Mouse (Mus musculus) liver, adult 2 months (tissue): ENCODE results near the gene Nfix. TPM values are rescaled to one million over a fixed set of nuclear protein-coding genes. Genes with fewer than 3 reads are reported as not detected.

ENCODE experiments used
- DNase-seq: peaks from one replicate; pipeline ENCODE4 v3.0.0-alpha.2; 2011; ENCODE audit warnings: low read depth, low spot score; ENCODE audit errors: extremely low read depth
- H3K27ac ChIP-seq: fragments of 200-500 bp; replicated peaks from 2 replicates; pipeline ENCODE4 v1.5.1; 2012; ENCODE audit warnings: low read depth, mild to moderate bottlenecking, control low read depth, inconsistent platforms, low read length; ENCODE audit not compliant: insufficient read depth
- H3K27me3 ChIP-seq: fragments of 200-500 bp; 2 replicates; pipeline ENCODE4 v1.6.1; 2012; ENCODE audit warnings: mild to moderate bottlenecking, moderate library complexity, low read length, inconsistent platforms; ENCODE audit not compliant: control insufficient read depth, insufficient read depth
- H3K36me3 ChIP-seq: fragments of 200-500 bp; 2 replicates; pipeline ENCODE4 v1.6.1; 2012; ENCODE audit warnings: low read length, inconsistent platforms; ENCODE audit not compliant: control insufficient read depth, insufficient read depth
- H3K4me1 ChIP-seq: fragments of 200-500 bp; 2 replicates; pipeline ENCODE4 v1.6.1; 2011; ENCODE audit warnings: low read length; ENCODE audit not compliant: control insufficient read depth, insufficient read depth
- H3K4me3 ChIP-seq: fragments of 200-500 bp; 2 replicates; pipeline ENCODE4 v1.5.1; 2011; ENCODE audit warnings: low read depth, mild to moderate bottlenecking, control low read depth, low read length, moderate library complexity; ENCODE audit not compliant: insufficient read depth
- H3K79me2 ChIP-seq: fragments of 200-500 bp; 2 replicates; pipeline ENCODE4 v1.6.1; 2012; ENCODE audit warnings: inconsistent platforms, mild to moderate bottlenecking, low read length, moderate library complexity; ENCODE audit not compliant: control insufficient read depth, insufficient read depth
- H3K9ac ChIP-seq: fragments of 200-500 bp; 2 replicates; pipeline ENCODE4 v1.6.1; 2012; ENCODE audit warnings: low read depth, mild to moderate bottlenecking, control low read depth, inconsistent platforms, low read length
- CTCF ChIP-seq: fragments of 200-500 bp; IDR thresholded peaks from 2 replicates; pipeline ENCODE4 v1.5.1; 2011; ENCODE audit warnings: low read depth, low read length, control low read depth
- POLR2A ChIP-seq: fragments of 200-500 bp; IDR thresholded peaks from 2 replicates; pipeline ENCODE4 v1.6.1; 2011; ENCODE audit warnings: low read length, control low read depth; ENCODE audit not compliant: insufficient read depth; ENCODE audit errors: extremely low read depth
- WGBS: fragments of 180-500 bp; shearing (Covaris S2); methylation state at CpG from one replicate; pipeline ENCODE4 v1.1.7; 2018; 5-methylcytosine and 5-hydroxymethylcytosine counted together
- polyA plus RNA-seq: library from polyadenylated mRNA; depleted of rRNA; stranded (reverse); fragments of >200 nt; gene quantifications from 2 replicates; pipeline ENCODE4 v1.2.3, GENCODE M21; 2012
- total RNA-seq: library from RNA; depleted of rRNA; stranded (reverse); fragments of >200 nt; gene quantifications from 2 replicates; pipeline ENCODE4 v1.2.3, GENCODE M21; 2014

The Nfix gene
- total and polyA plus RNA-seq, 2 experiments: 20.7 to 32.9 TPM

DNA sequence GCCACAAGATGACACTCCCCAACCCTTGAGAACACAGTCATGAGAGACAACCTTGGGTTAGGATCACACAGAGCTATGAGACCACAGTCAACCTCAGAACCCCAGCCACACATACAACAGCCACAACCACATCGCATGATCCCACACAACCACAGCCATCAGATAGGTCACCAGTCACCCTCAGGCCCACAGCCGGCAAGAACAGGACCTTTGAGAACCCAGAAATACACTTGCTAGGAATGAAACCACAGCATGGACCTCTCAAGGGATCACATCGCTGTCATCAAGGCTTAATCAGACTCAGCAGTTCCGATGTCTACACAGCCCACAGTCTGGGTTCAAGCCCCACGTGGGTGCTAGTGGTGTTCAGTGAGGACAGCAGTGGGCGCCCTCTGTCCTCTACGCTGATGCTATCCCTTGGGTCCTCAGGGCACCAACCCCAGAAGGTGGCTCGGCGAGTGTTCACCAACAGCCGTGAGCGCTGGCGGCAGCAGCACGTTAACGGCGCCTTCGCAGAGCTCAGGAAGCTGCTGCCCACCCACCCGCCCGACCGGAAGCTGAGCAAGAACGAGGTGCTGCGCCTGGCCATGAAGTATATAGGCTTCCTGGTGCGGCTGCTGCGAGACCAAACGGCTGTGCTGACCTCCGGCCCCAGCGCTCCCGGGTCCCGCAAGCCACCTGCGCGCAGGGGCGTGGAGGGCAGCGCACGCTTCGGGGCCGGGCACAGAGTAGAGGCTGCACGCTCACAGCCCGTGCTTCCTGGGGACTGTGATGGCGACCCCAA, 96.5 kb downstream of the Nfix start:
- H3K4me1 ChIP-seq: peaks cover 15% of the 10 kb centered on the region; the same call in 1 of the 2 replicates
- H3K4me3 ChIP-seq: no peak overlapping the region
- peaks cover 3% of the 10 kb centered on the region; the same call in 1 of the 2 replicates for H3K79me2 ChIP-seq
- no peaks in the 10 kb centered on the region for H3K27me3 ChIP-seq
- DNase-seq: no peak
- 55% methylated on average over 38 of the region's 38 CpGs for WGBS
- no peaks in the 10 kb centered on the region for H3K36me3 ChIP-seq
- TF ChIP-seq CTCF: no peak
- no peak for TF ChIP-seq POLR2A
- H3K27ac ChIP-seq: no peak overlapping the region
- H3K9ac ChIP-seq: 0 out of 2 replicates have a peak overlapping the region, but pooled peaks have one; percentile 14

DNA sequence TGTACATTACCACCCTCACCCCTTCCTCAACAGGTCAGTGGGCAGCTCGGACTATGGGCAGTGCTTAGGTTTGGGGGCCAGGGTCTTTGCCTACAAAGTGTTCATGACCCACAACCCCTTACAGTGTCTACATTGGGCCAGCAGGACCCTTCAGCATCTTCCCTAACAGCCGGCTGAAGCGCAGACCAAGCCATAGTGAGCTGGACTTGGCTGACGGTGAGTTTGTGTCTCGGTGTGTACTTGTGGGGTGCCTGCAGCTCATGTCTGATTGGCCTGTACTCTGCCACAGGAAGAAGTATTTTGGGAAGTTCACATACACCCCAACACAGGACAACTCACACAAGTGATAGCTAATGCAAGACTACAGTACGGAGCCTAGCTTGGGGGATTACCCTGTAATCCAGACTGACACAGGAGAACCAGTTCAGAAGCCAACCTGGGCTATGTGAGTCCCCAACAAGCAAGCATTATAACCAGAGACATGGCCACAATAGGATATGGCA, 97.1 kb downstream of the Nfix start:
- no peak overlapping the region for H3K27ac ChIP-seq
- no peak for TF ChIP-seq CTCF
- TF ChIP-seq POLR2A: no peak
- H3K79me2 ChIP-seq: peaks cover 3% of the 10 kb centered on the region; the same call in 1 of the 2 replicates
- DNase-seq: no peak
- H3K4me3 ChIP-seq: no peak overlapping the region
- H3K9ac ChIP-seq: no peak overlapping the region
- WGBS: 87% methylated on average over 6 of the region's 6 CpGs
- no peaks in the 10 kb centered on the region for H3K36me3 ChIP-seq
- peaks cover 17% of the 10 kb centered on the region for H3K4me1 ChIP-seq
- no peaks in the 10 kb centered on the region for H3K27me3 ChIP-seq

DNA sequence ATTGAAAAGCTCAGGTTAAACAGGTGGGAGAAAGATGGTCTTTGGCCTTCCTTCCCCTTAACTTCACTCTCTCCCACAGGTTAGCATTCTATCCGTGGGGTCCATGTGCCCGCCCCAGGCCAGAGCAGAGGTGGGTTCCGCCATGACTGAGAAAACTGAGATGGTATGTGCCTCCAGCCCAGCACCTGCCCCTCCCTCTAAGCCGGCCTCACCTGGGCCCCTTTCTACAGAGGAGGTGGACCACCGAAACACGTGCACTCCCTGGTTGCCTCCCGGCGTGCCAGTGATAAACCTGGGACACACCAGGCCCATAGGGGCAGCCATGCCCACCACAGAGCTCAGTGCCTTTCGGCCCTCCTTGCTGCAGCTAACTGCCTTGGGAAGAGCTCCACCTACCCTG, 97.6 kb downstream of the Nfix start:
- H3K9ac ChIP-seq: no peak overlapping the region
- TF ChIP-seq CTCF (no peak), POLR2A (no peak)
- WGBS: 86% methylated on average over 9 of the region's 9 CpGs
- H3K36me3 ChIP-seq: peaks cover under 1% of the 10 kb centered on the region; the same call in 1 of the 2 replicates
- H3K27ac ChIP-seq: no peak overlapping the region
- peaks cover 3% of the 10 kb centered on the region; the same call in 1 of the 2 replicates for H3K79me2 ChIP-seq
- peaks cover 15% of the 10 kb centered on the region for H3K4me1 ChIP-seq
- no peak for DNase-seq
- no peaks in the 10 kb centered on the region for H3K27me3 ChIP-seq
- no peak overlapping the region for H3K4me3 ChIP-seq

DNA sequence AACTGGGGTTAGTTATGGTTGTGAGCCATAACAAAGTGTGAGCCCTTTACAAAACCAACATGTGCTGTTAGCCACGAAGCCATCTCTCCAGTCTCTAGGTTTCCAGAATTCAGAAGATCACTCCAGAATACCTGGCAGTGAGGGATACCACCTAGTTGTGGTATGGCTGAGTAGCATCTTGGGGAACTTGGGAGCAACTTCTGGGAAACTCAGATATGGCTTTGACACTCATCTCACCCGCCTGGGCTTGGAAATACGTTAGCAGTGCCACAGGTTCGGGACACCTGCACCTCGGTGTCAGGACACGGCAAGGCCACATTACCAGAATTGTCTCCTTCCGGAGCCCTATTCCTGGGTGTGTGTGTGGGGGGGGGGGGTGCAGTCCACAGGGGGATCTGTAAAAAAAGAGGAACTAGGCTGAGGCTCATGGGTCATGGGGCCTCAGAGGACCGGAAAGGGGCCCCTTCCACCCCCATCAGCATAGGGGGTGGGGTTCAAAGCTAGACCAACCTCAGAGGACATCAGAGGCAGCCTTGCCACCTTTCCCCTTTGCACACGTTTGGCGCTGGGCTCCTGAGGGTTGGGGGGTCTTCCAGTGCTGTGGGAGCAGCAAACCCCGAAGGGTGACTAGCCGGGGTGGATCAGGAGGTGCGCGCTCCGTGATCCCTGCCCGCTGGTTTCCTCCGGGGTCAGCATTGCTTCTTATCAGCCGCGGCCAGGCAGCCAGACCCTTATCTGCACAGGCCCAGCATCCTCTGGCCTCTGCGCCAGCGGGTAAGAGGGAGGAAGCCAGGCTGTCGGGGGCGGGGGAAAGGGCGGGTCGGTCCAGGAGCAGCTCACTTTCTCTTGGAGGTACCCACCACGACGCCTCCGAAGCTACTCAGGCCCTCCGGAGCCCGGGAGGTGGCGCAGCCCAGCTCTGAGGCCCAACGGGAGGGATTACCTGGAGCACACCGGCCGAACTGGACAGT, 98.9 kb downstream of the Nfix start, which contains the start of gene Lyl1:
Gene Lyl1 (plus strand): TSS at position 517 of the 971 bp plus-strand sequence.
- Histone ChIP-seq H3K9ac (peak within 1 kb of the TSS; percentile 46), H3K27ac (peak within 1 kb of the TSS; percentile 33), H3K4me1 (peaks cover 15% of the 10 kb centered on the region), H3K4me3 (peak within 1 kb of the TSS; percentile 59), H3K36me3 (peaks cover 3% of the 10 kb centered on the region), H3K27me3 (no peaks in the 10 kb centered on the region), H3K79me2 (peaks cover 3% of the 10 kb centered on the region; the same call in 1 of the 2 replicates)
- 47% methylated on average over 34 of the region's 34 CpGs for WGBS
- TF ChIP-seq POLR2A (no peak), CTCF (no peak)
- DNase-seq: no peak

DNA sequence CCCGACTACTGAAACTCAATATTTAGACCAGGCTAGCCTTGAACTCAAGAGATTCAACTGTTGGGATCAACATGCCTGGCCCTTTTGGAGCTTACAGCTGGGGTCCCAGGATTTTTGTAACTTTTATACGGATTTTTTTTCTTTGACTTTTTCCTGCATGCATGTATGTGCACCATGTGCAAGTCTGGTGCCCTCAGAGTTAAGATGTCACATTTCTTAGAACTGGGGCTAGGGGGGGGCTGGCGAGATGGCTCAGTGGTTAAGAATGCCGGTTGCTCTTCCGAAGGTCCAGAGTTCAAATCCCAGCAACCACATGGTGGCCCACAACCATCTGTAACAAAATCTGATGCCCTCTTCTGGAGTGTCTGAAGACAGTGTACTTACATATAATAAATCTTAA, 99.6 kb downstream of the Nfix start:
- no peak for DNase-seq
- Histone ChIP-seq H3K4me1 (peaks cover 15% of the 10 kb centered on the region), H3K36me3 (peaks cover 4% of the 10 kb centered on the region), H3K79me2 (peaks cover 3% of the 10 kb centered on the region; the same call in 1 of the 2 replicates), H3K9ac (no peak overlapping the region), H3K27me3 (no peaks in the 10 kb centered on the region), H3K27ac (no peak overlapping the region), H3K4me3 (no peak overlapping the region)
- WGBS: 71% methylated on average over 5 of the region's 5 CpGs
- TF ChIP-seq CTCF (no peak), POLR2A (no peak)
